Mouse (Mus musculus) spleen, adult 2 months (tissue): ENCODE results near the gene Socs3.

Experiments used
- CTCF ChIP-seq: fragments of 200-500 bp; IDR thresholded peaks from 2 replicates; pipeline ENCODE4 v1.5.1; 2011; ENCODE audit warnings: mild to moderate bottlenecking, inconsistent platforms; ENCODE audit not compliant: insufficient read depth, insufficient read length, insufficient replicate concordance; ENCODE audit errors: extremely low read depth
- POLR2A ChIP-seq: fragments of 200-500 bp; IDR thresholded peaks from 2 replicates; pipeline ENCODE4 v1.6.1; 2011; ENCODE audit warnings: low read depth, low read length, inconsistent platforms

DNA sequence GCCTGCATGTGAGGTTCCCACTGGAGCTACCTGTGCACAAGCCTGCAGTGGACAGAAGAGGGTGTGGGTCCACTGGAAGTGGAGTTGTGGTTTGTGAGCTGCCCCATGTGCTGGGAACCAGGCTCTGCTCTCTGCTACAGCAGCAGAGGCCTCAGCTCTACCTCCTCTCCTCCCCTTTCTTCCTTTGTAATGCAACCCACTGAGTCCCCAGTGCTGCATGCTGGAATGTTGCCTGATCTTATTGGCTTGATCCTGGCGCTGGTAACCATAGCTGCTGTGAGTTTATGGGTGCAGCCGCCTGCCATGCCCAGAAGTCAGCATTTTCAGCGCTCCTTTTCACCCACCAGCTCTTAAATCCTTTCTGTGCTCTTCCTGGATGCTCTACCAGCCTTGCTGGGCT is 26.2 kb upstream of the Socs3 start:
- no peak for TF ChIP-seq POLR2A
- no peak for TF ChIP-seq CTCF
